Mouse (Mus musculus) CH12.LX (cell line): ENCODE measurements around the gene Tmem150c. TPM values are rescaled to one million over a fixed set of nuclear protein-coding genes. Genes with fewer than 3 reads are reported as not detected.

Experiments used
- DNase-seq: peaks from one replicate; pipeline ENCODE4 v3.0.0-alpha.2; 2013; ENCODE audit errors: extremely low read depth
- H3K27ac ChIP-seq: 2 replicates; pipeline ENCODE4 v1.5.1; 2012; ENCODE audit warnings: low read depth, mild to moderate bottlenecking, control low read depth, moderate library complexity; ENCODE audit not compliant: insufficient read depth
- H3K27me3 ChIP-seq: replicated peaks from 2 replicates; pipeline ENCODE3; 2012; ENCODE audit warnings: inconsistent platforms
- H3K36me3 ChIP-seq, 2 experiments: replicated peaks in 1 of 2; 2 replicates each; pipeline versions ENCODE3 to v1.6.1; 2012; ENCODE audit warnings: inconsistent platforms in 1 of 2, low read length in 1 of 2, mild to moderate bottlenecking in 1 of 2, mixed read lengths in 1 of 2, moderate library complexity in 1 of 2; ENCODE audit not compliant: control insufficient read depth in 1 of 2, insufficient read depth in 1 of 2
- H3K4me1 ChIP-seq, 2 experiments: 2 replicates each; pipeline ENCODE4 v1.6.1; 2012; ENCODE audit warnings: inconsistent platforms in 1 of 2, moderate library complexity in 1 of 2; ENCODE audit not compliant: insufficient read depth in 2 of 2, control insufficient read depth in 1 of 2
- H3K4me2 ChIP-seq: 2 replicates; pipeline ENCODE4 v1.6.1; 2012; ENCODE audit warnings: low read depth, mild to moderate bottlenecking, control low read depth; ENCODE audit not compliant: poor library complexity, insufficient read depth, severe bottlenecking
- H3K4me3 ChIP-seq, 3 experiments: fragments of 150-350 bp in 1 of 3; sonication (generic) in 1 of 3; replicated peaks in 1 of 3; 2 replicates each; pipeline versions ENCODE3 to v1.5.1; 2011 to 2012; ENCODE audit warnings: low read depth in 2 of 3, low read length in 2 of 3, mild to moderate bottlenecking in 2 of 3, moderate library complexity in 2 of 3, control low read depth in 1 of 3, improper control_type of control experiment in 1 of 3, inconsistent platforms in 1 of 3, mixed read lengths in 1 of 3; ENCODE audit not compliant: poor library complexity in 1 of 3
- H3K79me2 ChIP-seq: replicated peaks from 2 replicates; pipeline ENCODE4 v1.6.1; 2012; ENCODE audit warnings: mild to moderate bottlenecking, moderate library complexity; ENCODE audit not compliant: control insufficient read depth, poor library complexity, insufficient read depth, severe bottlenecking; ENCODE audit errors: extremely low read depth
- H3K9ac ChIP-seq: 2 replicates; pipeline ENCODE4 v1.6.1; 2012; ENCODE audit warnings: low read depth, mild to moderate bottlenecking, control low read depth, moderate library complexity; ENCODE audit not compliant: insufficient read depth
- H3K9me3 ChIP-seq: replicated peaks from 2 replicates; pipeline ENCODE3; 2012; ENCODE audit warnings: low read length, inconsistent platforms, mixed read lengths
- CHD1 ChIP-seq: IDR thresholded peaks from 2 replicates; pipeline ENCODE4 v1.6.1; 2012; ENCODE audit warnings: low read depth, low read length, improper control_type of control experiment, inconsistent platforms
- CTCF ChIP-seq, 2 experiments: IDR thresholded peaks in 1 of 2; conservative IDR thresholded peaks in 1 of 2; 2 replicates each; pipeline ENCODE4 v1.5.1; 2011 to 2012; ENCODE audit warnings: low read depth in 2 of 2, low read length in 2 of 2, improper control_type of control experiment in 1 of 2, inconsistent platforms in 1 of 2, mild to moderate bottlenecking in 1 of 2, moderate library complexity in 1 of 2
- ELF1 ChIP-seq: IDR thresholded peaks from 2 replicates; pipeline ENCODE4 v1.6.1; 2014; ENCODE audit warnings: low read depth, mild to moderate bottlenecking, inconsistent platforms, low read length, improper control_type of control experiment
- EP300 ChIP-seq: IDR thresholded peaks from 2 replicates; pipeline ENCODE4 v1.6.1; 2011; ENCODE audit warnings: low read length, improper control_type of control experiment
- ETS1 ChIP-seq: conservative IDR thresholded peaks from 2 replicates; pipeline ENCODE4 v1.6.1; 2012; ENCODE audit warnings: low read depth, mild to moderate bottlenecking, inconsistent platforms, low read length, improper control_type of control experiment, moderate library complexity
- HCFC1 ChIP-seq: IDR thresholded peaks from 2 replicates; pipeline ENCODE4 v1.6.1; 2012; ENCODE audit warnings: low read depth, mild to moderate bottlenecking, inconsistent platforms, low read length, improper control_type of control experiment
- IRF4 ChIP-seq: IDR thresholded peaks from 2 replicates; pipeline ENCODE4 v1.6.1; 2014; ENCODE audit warnings: low read depth, mild to moderate bottlenecking, inconsistent platforms, low read length, improper control_type of control experiment
- JUN ChIP-seq: IDR thresholded peaks from 2 replicates; pipeline ENCODE4 v1.6.1; 2011; ENCODE audit warnings: low read depth, mild to moderate bottlenecking, low read length, improper control_type of control experiment, moderate library complexity; ENCODE audit not compliant: insufficient read depth
- KAT2A ChIP-seq: IDR thresholded peaks from 2 replicates; pipeline ENCODE4 v1.6.1; 2012; ENCODE audit warnings: low read length, improper control_type of control experiment, inconsistent platforms; ENCODE audit not compliant: insufficient replicate concordance
- MAFK ChIP-seq: IDR thresholded peaks from 2 replicates; pipeline ENCODE4 v1.6.1; 2011; ENCODE audit warnings: low read length, improper control_type of control experiment; ENCODE audit not compliant: insufficient replicate concordance
- MXI1 ChIP-seq: IDR thresholded peaks from 2 replicates; pipeline ENCODE4 v1.6.1; 2011; ENCODE audit warnings: mild to moderate bottlenecking, low read depth, low read length, improper control_type of control experiment
- MYC ChIP-seq: IDR thresholded peaks from 2 replicates; pipeline ENCODE4 v1.6.1; 2011; ENCODE audit warnings: low read depth, mild to moderate bottlenecking, improper control_type of control experiment, low read length
- NELFE ChIP-seq: IDR thresholded peaks from 2 replicates; pipeline ENCODE4 v1.6.1; 2011; ENCODE audit warnings: low read depth, low read length, improper control_type of control experiment
- NRF1 ChIP-seq: IDR thresholded peaks from 2 replicates; pipeline ENCODE4 v1.6.1; 2014; ENCODE audit warnings: low read depth, mild to moderate bottlenecking, inconsistent platforms, low read length, improper control_type of control experiment, moderate library complexity
- PAX5 ChIP-seq: IDR thresholded peaks from 2 replicates; pipeline ENCODE4 v1.6.1; 2012; ENCODE audit warnings: low read length, inconsistent platforms, mixed read lengths
- POLR2AphosphoS2 ChIP-seq: IDR thresholded peaks from 2 replicates; pipeline ENCODE4 v1.6.1; 2011; ENCODE audit warnings: low read depth, low read length, improper control_type of control experiment
- RAD21 ChIP-seq: IDR thresholded peaks from 2 replicates; pipeline ENCODE4 v1.6.1; 2011; ENCODE audit warnings: low read depth, mild to moderate bottlenecking, low read length, improper control_type of control experiment, moderate library complexity
- SIN3A ChIP-seq: IDR thresholded peaks from 2 replicates; pipeline ENCODE4 v1.6.1; 2012; ENCODE audit warnings: low read length, improper control_type of control experiment, inconsistent platforms
- TCF12 ChIP-seq: IDR thresholded peaks from 2 replicates; pipeline ENCODE4 v1.6.1; 2014; ENCODE audit warnings: low read depth, mild to moderate bottlenecking, inconsistent platforms, low read length, improper control_type of control experiment
- USF1 ChIP-seq: IDR thresholded peaks from 2 replicates; pipeline ENCODE4 v1.6.1; 2014; ENCODE audit warnings: low read depth, mild to moderate bottlenecking, inconsistent platforms, low read length, improper control_type of control experiment
- ZC3H11A ChIP-seq: IDR thresholded peaks from 2 replicates; pipeline ENCODE4 v1.6.1; 2012; ENCODE audit warnings: low read depth, mild to moderate bottlenecking, inconsistent platforms, low read length, improper control_type of control experiment
- ZKSCAN1 ChIP-seq: IDR thresholded peaks from 2 replicates; pipeline ENCODE4 v1.6.1; 2012; ENCODE audit warnings: low read depth, inconsistent platforms, low read length, improper control_type of control experiment, borderline replicate concordance
- ZMIZ1 ChIP-seq: IDR thresholded peaks from 2 replicates; pipeline ENCODE4 v1.6.1; 2012; ENCODE audit warnings: low read depth, mild to moderate bottlenecking, inconsistent platforms, low read length, improper control_type of control experiment
- ZNF384 ChIP-seq: IDR thresholded peaks from 2 replicates; pipeline ENCODE4 v1.6.1; 2012; ENCODE audit warnings: low read depth, low read length, improper control_type of control experiment, inconsistent platforms
- dilution Hi-C: fragments of 300-500 bp; cut with MboI; formaldehyde crosslinking; loops from 2 replicates; pipeline ENCODE4 v1.14.3; 2020; ENCODE audit warnings: low sequenced_read_pairs; ENCODE audit not compliant: extremely low pct_unique_long_range_greater_than_20kb, extremely low pct_ligation_motif_present
- in situ Hi-C: fragments of 300-500 bp; cut with MboI; formaldehyde crosslinking; loops from 3 replicates; pipeline ENCODE4 v1.14.3; 2019; ENCODE audit warnings: low sequenced_read_pairs, low pct_ligation_motif_present, low pct_unique_long_range_greater_than_20kb, mixed read lengths
- polyA plus RNA-seq: library from polyadenylated mRNA; unstranded; fragments of >175 nt; gene quantifications from 2 replicates; pipeline ENCODE4 v1.2.1, GENCODE M21; 2012; ENCODE audit warnings: low read depth; ENCODE audit not compliant: insufficient read length
- total RNA-seq, 2 experiments: library from RNA; depleted of rRNA; stranded (reverse); fragments of 300-350 nt in 1 of 2; fragments of >200 nt in 1 of 2; gene quantifications; 2 replicates each; pipeline ENCODE4 v1.2.3; 2012 to 2014

Tmem150c gene
- total and polyA plus RNA-seq, 3 experiments: not detected

DNA sequence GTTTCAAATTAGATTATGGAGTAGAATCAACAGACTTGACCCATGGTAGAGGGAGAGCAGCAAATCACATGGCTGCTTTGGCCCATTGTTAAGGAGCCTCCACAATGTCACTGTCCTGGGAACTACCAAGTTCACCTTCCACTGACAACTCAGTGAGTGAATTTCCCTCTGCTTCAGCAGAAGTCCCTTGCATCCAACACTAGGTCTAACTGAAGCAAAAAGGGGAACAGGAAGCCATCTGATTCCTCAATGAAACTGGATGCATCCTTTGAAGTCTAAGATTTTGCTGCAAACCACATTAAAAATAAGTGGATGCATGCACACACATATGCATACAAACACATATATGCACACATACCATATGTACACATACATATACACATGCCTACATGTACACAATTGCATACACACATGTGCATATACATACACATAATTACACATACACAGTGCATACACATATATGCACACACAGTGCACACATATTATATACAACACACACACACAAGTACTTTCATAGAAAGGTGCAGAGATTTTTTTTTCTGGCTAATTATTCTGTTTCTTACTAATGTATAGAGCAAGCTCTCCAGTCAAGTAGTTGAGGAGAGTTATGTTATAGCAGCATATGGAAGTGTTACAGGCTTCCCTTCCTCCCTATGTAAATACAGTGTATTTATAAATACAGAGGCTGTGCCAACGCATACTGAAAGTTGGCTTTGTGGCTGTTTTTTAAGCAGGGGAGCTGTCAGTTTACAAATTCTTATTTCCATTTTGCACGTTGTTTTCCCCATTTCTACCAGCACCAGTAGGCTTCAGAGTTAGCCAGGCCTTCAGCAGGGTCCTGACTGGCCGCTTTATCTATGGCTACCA, 27.7 kb upstream of the Tmem150c start:
- Histone ChIP-seq H3K27ac (no peak overlapping the region), H3K4me3 (no peak overlapping the region), H3K79me2 (no peaks in the 10 kb centered on the region), H3K9me3 (no peaks in the 10 kb centered on the region), H3K27me3 (no peaks in the 10 kb centered on the region), H3K4me1 (peaks cover 6 to 12% of the 10 kb centered on the region in 2 experiments; a peak in 2 of 4 replicates), H3K36me3 (no peaks in the 10 kb centered on the region), H3K9ac (no peak overlapping the region), H3K4me2 (no peak overlapping the region)
- TF ChIP-seq NELFE: no peak
- TF ChIP-seq IRF4: peak; percentile 19; the same call in 1 of the 2 replicates
- no peak for DNase-seq
- dilution Hi-C loops: no loop called here
- in situ Hi-C loops: no loop called here

GRCm38 (mm10) chr5:100186618-100187017, 27.0 kb upstream of the Tmem150c start:
- TF ChIP-seq MYC (no peak), ELF1 (no peak), ZKSCAN1 (no peak)
- Histone ChIP-seq H3K79me2 (no peaks in the 10 kb centered on the region), H3K9ac (no peak overlapping the region), H3K36me3 (no peaks in the 10 kb centered on the region), H3K4me3 (no peak overlapping the region), H3K4me2 (no peak overlapping the region), H3K4me1 (peaks cover 6 to 12% of the 10 kb centered on the region in 2 experiments; a peak in 3 of 4 replicates), H3K9me3 (no peaks in the 10 kb centered on the region), H3K27ac (no peak overlapping the region), H3K27me3 (no peaks in the 10 kb centered on the region)
- dilution Hi-C loops (no loop called here), in situ Hi-C loops (no loop called here)
- no peak for DNase-seq

DNA sequence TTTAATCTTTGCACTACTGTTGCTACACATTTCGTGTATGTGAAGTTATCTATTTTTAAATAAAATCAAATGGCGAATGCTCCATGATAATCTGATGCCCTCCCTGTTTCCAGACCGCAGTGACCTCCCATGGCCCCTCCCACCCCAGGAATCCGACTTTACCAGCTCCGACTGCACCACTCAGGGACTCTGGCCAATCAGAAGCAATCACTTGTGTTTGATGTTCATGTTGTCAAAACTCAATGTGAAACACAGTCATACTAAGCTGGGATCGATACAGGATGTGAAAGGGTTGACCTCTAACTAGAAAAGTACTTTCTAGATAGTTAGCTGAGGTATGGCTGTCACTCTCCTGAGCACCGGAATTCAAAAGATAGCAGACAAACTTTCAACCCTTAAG, 26.3 kb upstream of the Tmem150c start:
- DNase-seq: no peak
- H3K27me3 ChIP-seq: no peaks in the 10 kb centered on the region
- no peak overlapping the region for H3K27ac ChIP-seq
- H3K9me3 ChIP-seq: no peaks in the 10 kb centered on the region
- H3K79me2 ChIP-seq: no peaks in the 10 kb centered on the region
- no peaks in the 10 kb centered on the region for H3K36me3 ChIP-seq
- no peak overlapping the region for H3K4me3 ChIP-seq
- no peak overlapping the region for H3K9ac ChIP-seq
- H3K4me2 ChIP-seq: 0 out of 2 replicates have a peak overlapping the region, but pooled peaks have one; percentile 6
- TF ChIP-seq JUN: no peak
- no peak for TF ChIP-seq PAX5
- TF ChIP-seq CTCF (conservative IDR thresholded peaks at IDR 0.05 in 1 of 2, IDR thresholded peaks at IDR 0.05 in 1 of 2; ENCODE audit: low read depth in 2 of 2, low read length in 2 of 2): no peak
- no peak for TF ChIP-seq ZC3H11A
- no peak for TF ChIP-seq NRF1
- no peak for TF ChIP-seq MAFK
- TF ChIP-seq HCFC1: no peak
- no peak for TF ChIP-seq TCF12
- TF ChIP-seq CHD1: no peak
- TF ChIP-seq ETS1: no peak
- no peak for TF ChIP-seq KAT2A
- no peak for TF ChIP-seq POLR2AphosphoS2
- TF ChIP-seq USF1: no peak
- TF ChIP-seq SIN3A: no peak
- TF ChIP-seq RAD21: no peak
- no peak for TF ChIP-seq EP300
- no peak for TF ChIP-seq ZMIZ1
- no peak for TF ChIP-seq MXI1
- no peak for TF ChIP-seq ZNF384
- in situ Hi-C loops (no loop called here), dilution Hi-C loops (no loop called here)
- H3K4me1 ChIP-seq: peaks cover 6 to 15% of the 10 kb centered on the region in 2 experiments; a peak in 3 of 4 replicates
